Mouse (Mus musculus): Measurements from ENCODE around the gene Wasl. TPM values are rescaled to one million over a fixed set of nuclear protein-coding genes. Genes with fewer than 3 reads are reported as not detected.

Wasl gene
- polyA plus RNA-seq, 1 experiment from 2014 or later, result 53.4 TPM

DNA sequence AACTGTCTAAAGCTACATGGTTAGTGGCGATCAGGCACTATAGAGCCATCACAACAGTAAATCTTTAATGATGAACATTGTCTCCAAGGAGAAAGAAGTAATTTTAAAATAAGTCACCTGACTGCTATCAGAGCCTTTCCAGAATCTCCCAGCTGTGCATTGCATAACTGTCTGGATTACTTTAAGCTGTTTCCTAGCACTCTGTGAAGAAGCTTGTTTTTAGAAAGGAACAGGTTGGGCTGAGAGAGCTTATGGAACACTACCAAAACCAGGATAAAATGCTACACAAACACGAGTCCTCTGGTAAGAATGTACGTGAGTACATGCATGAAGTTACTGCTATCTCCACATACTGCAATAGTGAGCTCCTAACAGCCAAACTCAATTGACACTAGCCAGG is 14.1 kb downstream of the Wasl start:
- Histone ChIP-seq H3K9ac (replicated peaks; ENCODE audit: low read depth, low read length) (no peak overlapping the region), H3K27me3 (ENCODE audit: control insufficient read depth, insufficient read depth, low read length) (no peaks in the 10 kb centered on the region), H3K36me3 (ENCODE audit: control insufficient read depth, insufficient read depth, low read length) (no peaks in the 10 kb centered on the region), H3K4me3 (ENCODE audit: low read depth, low read length) (no peak overlapping the region), H3K9me3 (ENCODE audit: control insufficient read depth, low read length) (no peaks in the 10 kb centered on the region), H3K4me1 (ENCODE audit: control insufficient read depth, insufficient read depth, low read length) (no peaks in the 10 kb centered on the region), H3K4me2 (ENCODE audit: low read depth, low read length) (no peak overlapping the region), H3K27ac (ENCODE audit: low read depth, low read length) (no peak overlapping the region)
- WGBS, result 81% methylated on average over 3 of the region's 3 CpGs
- no peak for ATAC-seq (ENCODE audit: low read depth)

- ATAC-seq (ENCODE audit: low read depth), result no peak
- Histone ChIP-seq H3K27me3 (ENCODE audit: control insufficient read depth, insufficient read depth, low read length) (no peaks in the 10 kb centered on the region), H3K9ac (replicated peaks; ENCODE audit: low read depth, low read length) (no peak overlapping the region), H3K4me3 (ENCODE audit: low read depth, low read length) (no peak overlapping the region), H3K9me3 (ENCODE audit: control insufficient read depth, low read length) (no peaks in the 10 kb centered on the region), H3K4me2 (ENCODE audit: low read depth, low read length) (no peak overlapping the region), H3K27ac (ENCODE audit: low read depth, low read length) (no peak overlapping the region), H3K36me3 (ENCODE audit: control insufficient read depth, insufficient read depth, low read length) (no peaks in the 10 kb centered on the region), H3K4me1 (ENCODE audit: control insufficient read depth, insufficient read depth, low read length) (no peaks in the 10 kb centered on the region)
- 92% methylated on average over 4 of the region's 4 CpGs for WGBS
These were observed 16.4 kb downstream of the Wasl start for GRCm38 (mm10) chr6:24648403-24648802.

GRCm38 (mm10) chr6:24647103-24647691 is 17.6 kb downstream of the Wasl start:
- Histone ChIP-seq H3K36me3 (ENCODE audit: control insufficient read depth, insufficient read depth, low read length) (no peaks in the 10 kb centered on the region), H3K4me3 (ENCODE audit: low read depth, low read length) (no peak overlapping the region), H3K9ac (replicated peaks; ENCODE audit: low read depth, low read length) (no peak overlapping the region), H3K4me1 (ENCODE audit: control insufficient read depth, insufficient read depth, low read length) (no peaks in the 10 kb centered on the region), H3K27me3 (ENCODE audit: control insufficient read depth, insufficient read depth, low read length) (no peaks in the 10 kb centered on the region), H3K27ac (ENCODE audit: low read depth, low read length) (no peak overlapping the region), H3K9me3 (ENCODE audit: control insufficient read depth, low read length) (no peaks in the 10 kb centered on the region), H3K4me2 (ENCODE audit: low read depth, low read length) (no peak overlapping the region)
- WGBS, result 90% methylated on average over 4 of the region's 4 CpGs
- ATAC-seq (ENCODE audit: low read depth), result no peak

DNA sequence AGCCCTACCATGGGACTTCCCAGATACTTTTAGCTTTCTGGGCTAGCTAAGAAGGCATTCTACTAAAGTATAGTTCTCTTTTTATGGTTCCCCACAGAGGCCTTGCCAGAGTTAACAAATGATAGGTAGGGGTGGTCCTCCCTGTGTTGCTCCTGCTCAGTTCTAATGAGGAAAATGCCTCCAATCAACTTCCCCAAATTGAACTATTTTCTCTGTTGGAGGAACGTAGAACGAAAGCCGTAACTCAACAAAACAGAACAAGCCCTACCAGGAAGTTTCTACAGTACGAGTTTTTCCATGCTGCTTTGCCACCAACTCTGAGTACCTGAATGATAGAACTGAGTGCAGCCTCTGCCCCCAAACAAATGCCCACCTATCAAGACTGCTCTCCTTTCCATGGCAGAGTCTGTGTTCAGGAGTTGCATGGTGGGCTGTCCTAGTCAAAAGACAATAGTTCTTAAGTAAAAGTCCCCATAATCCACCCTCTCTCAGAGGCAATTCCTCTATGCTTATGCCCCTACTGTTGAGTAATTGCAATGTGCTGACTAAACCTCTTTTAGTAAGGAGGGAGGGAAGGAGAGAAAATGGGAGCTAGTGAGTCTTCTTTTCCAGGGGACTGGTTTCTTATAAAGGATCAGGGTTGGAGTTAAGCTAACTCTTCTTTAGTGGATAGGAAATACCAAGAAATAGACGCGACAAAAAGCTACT is 19.3 kb downstream of the Wasl start:
- no peaks in the 10 kb centered on the region for H3K27me3 ChIP-seq (ENCODE audit: control insufficient read depth, insufficient read depth, low read length)
- ATAC-seq (ENCODE audit: low read depth), result no peak
- H3K4me3 ChIP-seq (ENCODE audit: low read depth, low read length), result no peak overlapping the region
- no peaks in the 10 kb centered on the region for H3K9me3 ChIP-seq (ENCODE audit: control insufficient read depth, low read length)
- no peaks in the 10 kb centered on the region for H3K4me1 ChIP-seq (ENCODE audit: control insufficient read depth, insufficient read depth, low read length)
- H3K36me3 ChIP-seq (ENCODE audit: control insufficient read depth, insufficient read depth, low read length), result no peaks in the 10 kb centered on the region
- WGBS, result 91% methylated on average over 6 of the region's 6 CpGs
- H3K9ac ChIP-seq (replicated peaks; ENCODE audit: low read depth, low read length), result no peak overlapping the region
- no peak overlapping the region for H3K27ac ChIP-seq (ENCODE audit: low read depth, low read length)
- H3K4me2 ChIP-seq (ENCODE audit: low read depth, low read length), result no peak overlapping the region

DNA sequence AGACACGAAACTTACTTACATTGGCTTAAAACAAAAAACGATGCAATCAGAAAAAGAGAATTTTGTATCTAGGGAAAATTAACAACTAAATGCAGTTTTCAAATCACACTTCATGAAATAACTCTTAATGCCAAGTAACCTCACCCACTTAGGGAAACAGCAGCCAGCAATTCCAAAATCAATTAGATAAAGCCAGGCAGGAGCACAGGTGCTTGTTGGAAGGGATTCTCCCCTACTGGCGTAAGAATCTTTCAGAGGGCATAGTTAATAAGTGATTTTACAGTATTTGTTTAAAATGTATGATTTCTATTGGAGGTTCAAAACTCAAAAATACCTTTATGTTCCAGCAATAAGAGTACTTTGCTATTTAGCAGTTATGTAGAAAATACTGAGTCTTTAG is 21.8 kb downstream of the Wasl start:
- Histone ChIP-seq H3K4me1 (ENCODE audit: control insufficient read depth, insufficient read depth, low read length) (no peaks in the 10 kb centered on the region), H3K9ac (replicated peaks; ENCODE audit: low read depth, low read length) (no peak overlapping the region), H3K9me3 (ENCODE audit: control insufficient read depth, low read length) (no peaks in the 10 kb centered on the region), H3K27ac (ENCODE audit: low read depth, low read length) (no peak overlapping the region), H3K4me3 (ENCODE audit: low read depth, low read length) (no peak overlapping the region), H3K4me2 (ENCODE audit: low read depth, low read length) (no peak overlapping the region), H3K36me3 (ENCODE audit: control insufficient read depth, insufficient read depth, low read length) (no peaks in the 10 kb centered on the region), H3K27me3 (ENCODE audit: control insufficient read depth, insufficient read depth, low read length) (no peaks in the 10 kb centered on the region)
- 99% methylated on average over 3 of the region's 3 CpGs for WGBS
- no peak for ATAC-seq (ENCODE audit: low read depth)

DNA sequence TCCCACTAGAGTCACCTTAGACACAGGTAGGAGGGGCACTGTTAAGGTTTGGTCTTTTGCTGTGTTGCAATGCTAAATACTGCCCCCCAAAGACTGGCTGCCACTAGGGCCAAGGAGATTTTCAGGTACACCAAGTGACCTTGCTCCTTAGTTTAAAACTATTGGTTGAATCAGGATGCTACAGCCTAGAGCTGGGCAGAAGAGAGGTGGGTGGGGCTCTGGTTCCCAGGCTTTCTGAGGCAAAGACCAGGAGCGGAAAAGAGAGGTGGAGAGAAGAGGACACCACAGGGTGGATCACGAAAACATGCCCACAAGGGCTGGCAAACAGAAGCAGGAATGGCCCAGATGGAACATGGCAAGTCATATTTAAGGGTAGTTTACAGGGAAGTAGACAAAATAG is 22.6 kb downstream of the Wasl start:
- Histone ChIP-seq H3K9ac (replicated peaks; ENCODE audit: low read depth, low read length) (no peak overlapping the region), H3K4me2 (ENCODE audit: low read depth, low read length) (no peak overlapping the region), H3K27me3 (ENCODE audit: control insufficient read depth, insufficient read depth, low read length) (no peaks in the 10 kb centered on the region), H3K36me3 (ENCODE audit: control insufficient read depth, insufficient read depth, low read length) (no peaks in the 10 kb centered on the region), H3K4me3 (ENCODE audit: low read depth, low read length) (no peak overlapping the region), H3K27ac (ENCODE audit: low read depth, low read length) (no peak overlapping the region), H3K4me1 (ENCODE audit: control insufficient read depth, insufficient read depth, low read length) (no peaks in the 10 kb centered on the region), H3K9me3 (ENCODE audit: control insufficient read depth, low read length) (no peaks in the 10 kb centered on the region)
- ATAC-seq (ENCODE audit: low read depth), result no peak
- 95% methylated on average over 2 of the region's 2 CpGs for WGBS

- WGBS, result 95% methylated on average over 4 of the region's 4 CpGs
- ATAC-seq (ENCODE audit: low read depth), result no peak
These were observed 23.5 kb downstream of the Wasl start for GRCm38 (mm10) chr6:24641286-24641685.

DNA sequence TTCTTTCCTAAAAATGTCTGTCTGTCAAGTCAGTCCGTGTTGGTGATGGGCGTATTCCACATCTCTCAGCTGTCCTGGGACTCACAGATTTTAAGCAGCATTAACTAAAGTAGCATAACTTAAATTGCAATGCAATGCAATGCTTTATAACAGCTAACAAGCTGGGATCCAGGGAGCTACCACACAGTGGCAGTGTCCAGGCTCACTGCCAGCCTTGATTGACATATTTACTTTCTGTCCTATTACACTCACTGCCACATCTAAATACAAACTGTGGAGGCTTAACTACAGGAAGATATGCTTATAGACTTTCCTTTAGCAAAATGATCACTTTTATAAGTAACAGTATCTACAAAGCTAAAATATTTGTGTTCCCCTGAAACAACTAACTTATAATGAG is 29.0 kb downstream of the Wasl start:
- Histone ChIP-seq H3K4me2 (ENCODE audit: low read depth, low read length) (no peak overlapping the region), H3K27me3 (ENCODE audit: control insufficient read depth, insufficient read depth, low read length) (no peaks in the 10 kb centered on the region), H3K36me3 (ENCODE audit: control insufficient read depth, insufficient read depth, low read length) (no peaks in the 10 kb centered on the region; the same call in none of the 2 replicates), H3K27ac (ENCODE audit: low read depth, low read length) (no peak overlapping the region), H3K9ac (replicated peaks; ENCODE audit: low read depth, low read length) (no peak overlapping the region), H3K4me3 (ENCODE audit: low read depth, low read length) (no peak overlapping the region), H3K4me1 (ENCODE audit: control insufficient read depth, insufficient read depth, low read length) (no peaks in the 10 kb centered on the region), H3K9me3 (ENCODE audit: control insufficient read depth, low read length) (no peaks in the 10 kb centered on the region)
- ATAC-seq (ENCODE audit: low read depth), result no peak
- 92% methylated on average over 2 of the region's 2 CpGs for WGBS

More at GRCm38 (mm10) chr6:24641286-24641685, 23.5 kb downstream of the Wasl start:
- Histone ChIP-seq H3K4me2 (ENCODE audit: low read depth, low read length) (no peak overlapping the region), H3K27ac (ENCODE audit: low read depth, low read length) (no peak overlapping the region), H3K36me3 (ENCODE audit: control insufficient read depth, insufficient read depth, low read length) (no peaks in the 10 kb centered on the region), H3K4me1 (ENCODE audit: control insufficient read depth, insufficient read depth, low read length) (no peaks in the 10 kb centered on the region), H3K4me3 (ENCODE audit: low read depth, low read length) (no peak overlapping the region), H3K27me3 (ENCODE audit: control insufficient read depth, insufficient read depth, low read length) (no peaks in the 10 kb centered on the region), H3K9me3 (ENCODE audit: control insufficient read depth, low read length) (no peaks in the 10 kb centered on the region), H3K9ac (replicated peaks; ENCODE audit: low read depth, low read length) (no peak overlapping the region)

GRCm38 (mm10) chr6:24634065-24634464 is 30.7 kb downstream of the Wasl start:
- Histone ChIP-seq H3K9ac (replicated peaks; ENCODE audit: low read depth, low read length) (no peak overlapping the region), H3K36me3 (ENCODE audit: control insufficient read depth, insufficient read depth, low read length) (no peaks in the 10 kb centered on the region; the same call in none of the 2 replicates), H3K27ac (ENCODE audit: low read depth, low read length) (no peak overlapping the region), H3K4me2 (ENCODE audit: low read depth, low read length) (no peak overlapping the region), H3K9me3 (ENCODE audit: control insufficient read depth, low read length) (no peaks in the 10 kb centered on the region), H3K4me3 (ENCODE audit: low read depth, low read length) (no peak overlapping the region), H3K27me3 (ENCODE audit: control insufficient read depth, insufficient read depth, low read length) (no peaks in the 10 kb centered on the region), H3K4me1 (ENCODE audit: control insufficient read depth, insufficient read depth, low read length) (no peaks in the 10 kb centered on the region)
- no peak for ATAC-seq (ENCODE audit: low read depth)
- WGBS, result 90% methylated on average over 3 of the region's 3 CpGs
